16 mouse cellular contexts compared by ENCODE assay signal in genomic region chr7:19483281-19483680, GRCm38 (mm10).
"Had no signal": no experiment of that assay in that cellular context is flagged by ENCODE, and none has a peak within 500 bp of the region (broad histone marks: within the 10 kb centered on the region; RNA-seq: fewer than 3 reads in every experiment).

No protein-coding gene starts in this region.

- DNase-seq: heart, postnatal 10 days; heart, postnatal 14 days; heart, postnatal 36 days; heart, postnatal 4 days; kidney, adult 11 months; kidney, adult 18-20 months; kidney, adult 2 months; kidney, adult 8-10 months; kidney, adult 9 months; kidney, postnatal 10 days; kidney, postnatal 14 days; kidney, postnatal 25 days; kidney, postnatal 36 days; kidney, postnatal 4 days; layer of hippocampus, adult 9-11 months; layer of hippocampus, postnatal 36 days had no signal
